Mouse (Mus musculus) gastrocnemius, adult 8-10 months (tissue): ENCODE results near the gene Slc17a1. TPM values are rescaled to one million over a fixed set of nuclear protein-coding genes. Genes with fewer than 3 reads are reported as not detected.

Experiments used
- microRNA-seq: library from miRNA; unstranded; fragments of <30 nt; microRNA quantifications from one replicate; pipeline ENCODE4 v1.2.0, GENCODE M21; 2022
- total RNA-seq, 4 experiments: library from RNA; stranded (reverse); gene quantifications; 2 replicates each; pipeline ENCODE4 v1.2.4; 2022

Slc17a1 gene
- total RNA-seq, 4 experiments from 2014 or later, result not detected

Small RNA genes lying within 50 kb of the gene (microRNA-seq; reads per million reads assigned to microRNA genes)
- gene Gm44344, result not detected

Other genes starting within 250 kb of the Slc17a1 start
- 10 to 100 TPM; 12.0 to 16.1 (median 12.9) TPM for gene Hist1h2be, start 246.6 kb upstream of the Slc17a1 start, total RNA-seq
- gene Hist1h1e, start 245.2 kb upstream of the Slc17a1 start, total RNA-seq, result 10 to 100 TPM; 32.8 to 56.3 (median 49.3) TPM
- gene Hist1h2ac, start 183.8 kb upstream of the Slc17a1 start, total RNA-seq, result 1 to 10 TPM in 1 of 4 experiments, under 1 TPM in 3; 0.65 to 1.1 (median 0.86) TPM
- 10 to 100 TPM; 59.5 to 67.1 (median 62.0) TPM for gene Hist1h2bc, start 183.6 kb upstream of the Slc17a1 start, total RNA-seq
- not detected for gene Hist1h1t, start 171.9 kb upstream of the Slc17a1 start, total RNA-seq
- gene Hist1h4c, start 169.3 kb upstream of the Slc17a1 start, total RNA-seq, result 10 to 100 TPM; 66.4 to 87.5 (median 79.3) TPM
- gene Hfe, start 156.9 kb upstream of the Slc17a1 start, total RNA-seq, result 10 to 100 TPM; 23.6 to 29.2 (median 27.1) TPM
- 100 to 1,000 TPM; 196 to 246 (median 227) TPM for gene Hist1h1c, start 128.9 kb upstream of the Slc17a1 start, total RNA-seq
- gene Hist1h3c, start 122.1 kb upstream of the Slc17a1 start, total RNA-seq, result not detected
- 1 to 10 TPM; 1.1 to 1.6 (median 1.4) TPM for gene Hist1h2bb, start 121.0 kb upstream of the Slc17a1 start, total RNA-seq
- 1 to 10 TPM in 2 of 4 experiments, under 1 TPM in 1, not detected in 1; 0.97 to 4.9 (median 3.5) TPM for gene Hist1h2ab, start 116.6 kb upstream of the Slc17a1 start, total RNA-seq
- 1 to 10 TPM in 2 of 4 experiments, not detected in 2; 2.7 to 2.8 TPM for gene Hist1h3b, start 115.5 kb upstream of the Slc17a1 start, total RNA-seq
- gene Hist1h4b, start 110.7 kb upstream of the Slc17a1 start, total RNA-seq, result 1 to 10 TPM in 2 of 4 experiments, under 1 TPM in 1, not detected in 1; 0.82 to 2.9 (median 1.8) TPM
- gene Hist1h4a, start 106.5 kb upstream of the Slc17a1 start, total RNA-seq, result 1 to 10 TPM in 3 of 4 experiments, under 1 TPM in 1; 0.82 to 3.3 (median 1.8) TPM
- gene Hist1h3a, start 105.4 kb upstream of the Slc17a1 start, total RNA-seq, result 1 to 10 TPM; 3.7 to 6.9 (median 4.3) TPM
- 1 to 10 TPM in 1 of 4 experiments, under 1 TPM in 3; 0.46 to 1.1 (median 0.78) TPM for gene Hist1h1a, start 104.1 kb upstream of the Slc17a1 start, total RNA-seq
- gene Trim38, start 97.8 kb upstream of the Slc17a1 start, total RNA-seq, result not detected
- gene Slc17a2, start 60.8 kb upstream of the Slc17a1 start, total RNA-seq, result not detected
- not detected for gene Slc17a3, start 28.3 kb upstream of the Slc17a1 start, total RNA-seq
- not detected for gene Slc17a4, start 47.3 kb downstream of the Slc17a1 start, total RNA-seq
- gene Hist1h2ba, start 66.4 kb downstream of the Slc17a1 start, total RNA-seq, result not detected
- not detected for gene Hist1h2aa, start 66.7 kb downstream of the Slc17a1 start, total RNA-seq
- not detected for gene Scgn, start 123.5 kb downstream of the Slc17a1 start, total RNA-seq